Mouse (Mus musculus): Measurements from ENCODE around the gene Gad1. TPM values are rescaled to one million over a fixed set of nuclear protein-coding genes. Genes with fewer than 3 reads are reported as not detected.

Gad1 gene
- polyA plus RNA-seq, 1 experiment from 2014 or later, result 2.0 TPM

DNA sequence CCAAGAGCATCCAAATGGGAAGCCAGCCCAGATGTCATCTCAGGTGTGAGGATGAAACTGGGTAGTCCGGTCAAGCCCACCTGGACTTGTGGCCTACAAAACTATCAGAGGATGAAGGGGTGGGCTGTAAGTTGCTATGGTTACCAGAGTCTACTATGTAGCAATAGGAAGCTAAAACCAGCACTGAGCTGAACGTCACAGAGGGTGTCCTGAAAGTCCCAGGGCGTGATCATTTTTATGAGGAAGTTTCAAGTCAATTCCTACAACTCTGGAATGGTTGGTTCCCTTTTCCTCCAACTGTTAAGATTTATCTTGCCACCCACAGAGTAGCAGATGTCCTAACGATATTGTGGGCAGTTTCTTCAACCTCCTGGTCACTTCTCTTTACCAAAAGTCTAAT, 69.4 kb downstream of the Gad1 start:
- no peak overlapping the region for H3K4me3 ChIP-seq (ENCODE audit: low read depth, low read length)
- ATAC-seq (replicated peaks; ENCODE audit: insufficient number of reproducible peaks, low FRiP score, low TSS enrichment, low read depth), result no peak

DNA sequence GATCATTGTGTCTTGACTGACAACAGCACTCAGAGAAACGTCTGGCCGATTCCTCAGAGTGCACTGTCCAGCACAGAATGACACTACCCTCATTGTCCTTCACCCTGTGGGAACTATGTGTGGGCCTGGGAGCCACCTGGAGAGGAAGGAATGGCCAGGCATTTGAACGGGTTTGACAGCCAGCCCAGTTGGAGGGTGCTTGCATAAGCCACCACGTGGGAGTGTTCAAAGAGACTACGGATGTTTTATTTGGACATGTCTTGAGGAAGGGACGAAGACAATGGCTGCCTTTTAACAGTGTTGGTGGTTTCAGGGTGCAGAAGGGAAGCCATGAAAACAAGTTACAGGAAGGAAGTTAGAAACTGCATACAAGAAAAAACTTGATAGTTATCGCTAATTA, 72.9 kb downstream of the Gad1 start:
- WGBS, result 57% methylated on average over 7 of the region's 7 CpGs
- Histone ChIP-seq H3K27ac (replicated peaks; ENCODE audit: low read depth, low read length) (no peak overlapping the region), H3K4me2 (ENCODE audit: low read depth, low read length) (no peak overlapping the region), H3K4me1 (ENCODE audit: control insufficient read depth, insufficient read depth, low read length) (no peaks in the 10 kb centered on the region), H3K27me3 (ENCODE audit: control insufficient read depth, insufficient read depth, low read length) (no peaks in the 10 kb centered on the region), H3K9me3 (replicated peaks; ENCODE audit: control insufficient read depth, low read length) (no peaks in the 10 kb centered on the region), H3K4me3 (ENCODE audit: low read depth, low read length) (no peak overlapping the region), H3K9ac (replicated peaks; ENCODE audit: low read length) (no peak overlapping the region), H3K36me3 (replicated peaks; ENCODE audit: control insufficient read depth, insufficient read depth, low read depth, low read length) (no peaks in the 10 kb centered on the region)
- ATAC-seq (replicated peaks; ENCODE audit: insufficient number of reproducible peaks, low FRiP score, low TSS enrichment, low read depth) (no peak), DNase-seq (ENCODE audit: low spot score) (no peak)

More for the DNA sequence above, 69.4 kb downstream of the Gad1 start:
- no peak overlapping the region for H3K9ac ChIP-seq (replicated peaks; ENCODE audit: low read length)
- DNase-seq (ENCODE audit: low spot score), result no peak
- H3K4me2 ChIP-seq (ENCODE audit: low read depth, low read length), result no peak overlapping the region
- no peak overlapping the region for H3K27ac ChIP-seq (replicated peaks; ENCODE audit: low read depth, low read length)
- H3K4me1 ChIP-seq (ENCODE audit: control insufficient read depth, insufficient read depth, low read length), result no peaks in the 10 kb centered on the region
- no peaks in the 10 kb centered on the region for H3K27me3 ChIP-seq (ENCODE audit: control insufficient read depth, insufficient read depth, low read length)
- WGBS, result 69% methylated on average over 4 of the region's 4 CpGs
- no peaks in the 10 kb centered on the region for H3K9me3 ChIP-seq (replicated peaks; ENCODE audit: control insufficient read depth, low read length)
- no peaks in the 10 kb centered on the region for H3K36me3 ChIP-seq (replicated peaks; ENCODE audit: control insufficient read depth, insufficient read depth, low read depth, low read length)

DNA sequence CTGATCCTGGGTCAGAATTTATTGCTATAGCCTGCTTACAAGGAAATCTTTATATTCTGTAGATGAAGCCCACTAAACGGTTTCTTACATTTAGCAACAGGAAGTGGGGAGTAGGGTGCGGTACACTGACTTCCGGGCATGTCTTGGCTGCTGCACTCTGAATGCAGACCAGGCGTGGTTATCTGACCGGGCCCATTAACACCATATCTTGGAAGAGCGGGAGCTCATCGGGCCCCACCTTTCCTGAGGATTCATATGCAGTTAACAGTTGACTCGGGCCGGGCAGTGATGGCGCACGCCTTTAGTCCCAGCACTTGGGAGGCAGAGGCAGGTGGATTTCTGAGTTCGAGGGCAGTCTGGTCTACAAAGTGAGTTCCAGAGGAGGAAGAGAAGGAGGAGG, 75.5 kb downstream of the Gad1 start:
- no peaks in the 10 kb centered on the region for H3K4me1 ChIP-seq (ENCODE audit: control insufficient read depth, insufficient read depth, low read length)
- no peak overlapping the region for H3K4me3 ChIP-seq (ENCODE audit: low read depth, low read length)
- no peak overlapping the region for H3K4me2 ChIP-seq (ENCODE audit: low read depth, low read length)
- H3K9me3 ChIP-seq (replicated peaks; ENCODE audit: control insufficient read depth, low read length), result no peaks in the 10 kb centered on the region
- no peak for ATAC-seq (replicated peaks; ENCODE audit: insufficient number of reproducible peaks, low FRiP score, low TSS enrichment, low read depth)
- no peaks in the 10 kb centered on the region for H3K36me3 ChIP-seq (replicated peaks; ENCODE audit: control insufficient read depth, insufficient read depth, low read depth, low read length)
- no peak for DNase-seq (ENCODE audit: low spot score)
- WGBS, result 91% methylated on average over 12 of the region's 12 CpGs
- no peaks in the 10 kb centered on the region for H3K27me3 ChIP-seq (ENCODE audit: control insufficient read depth, insufficient read depth, low read length)
- H3K27ac ChIP-seq (replicated peaks; ENCODE audit: low read depth, low read length), result no peak overlapping the region
- no peak overlapping the region for H3K9ac ChIP-seq (replicated peaks; ENCODE audit: low read length)

DNA sequence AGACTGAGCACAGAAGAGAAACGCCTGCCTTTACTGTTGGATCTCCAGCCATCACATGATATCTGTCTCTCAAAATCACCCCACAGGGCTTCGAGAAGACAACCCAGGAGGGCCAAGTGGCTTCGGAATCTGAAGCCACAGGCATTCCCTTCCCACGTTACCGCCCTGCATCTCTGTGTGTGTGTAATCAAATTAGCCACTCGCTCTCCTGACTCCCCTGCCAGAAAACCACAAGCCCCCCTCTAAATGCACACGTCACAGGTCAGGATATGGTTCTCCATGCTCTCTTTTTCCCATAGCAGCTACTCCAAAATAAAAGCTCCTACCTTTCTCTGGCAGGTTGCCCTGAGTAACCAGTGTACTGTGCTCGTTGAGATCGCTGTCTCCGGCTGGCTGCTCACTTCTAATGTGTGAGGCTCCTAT, 76.5 kb downstream of the Gad1 start:
- no peaks in the 10 kb centered on the region for H3K4me1 ChIP-seq (ENCODE audit: control insufficient read depth, insufficient read depth, low read length)
- no peak overlapping the region for H3K9ac ChIP-seq (replicated peaks; ENCODE audit: low read length)
- no peaks in the 10 kb centered on the region for H3K9me3 ChIP-seq (replicated peaks; ENCODE audit: control insufficient read depth, low read length)
- no peaks in the 10 kb centered on the region for H3K27me3 ChIP-seq (ENCODE audit: control insufficient read depth, insufficient read depth, low read length)
- WGBS, result 10% methylated on average over 10 of the region's 10 CpGs
- H3K36me3 ChIP-seq (replicated peaks; ENCODE audit: control insufficient read depth, insufficient read depth, low read depth, low read length), result no peaks in the 10 kb centered on the region
- H3K4me3 ChIP-seq (ENCODE audit: low read depth, low read length), result no peak overlapping the region
- ATAC-seq (replicated peaks; ENCODE audit: insufficient number of reproducible peaks, low FRiP score, low TSS enrichment, low read depth) (peak; percentile 88), DNase-seq (ENCODE audit: low spot score) (peak; percentile 89)
- no peak overlapping the region for H3K27ac ChIP-seq (replicated peaks; ENCODE audit: low read depth, low read length)
- no peak overlapping the region for H3K4me2 ChIP-seq (ENCODE audit: low read depth, low read length)

DNA sequence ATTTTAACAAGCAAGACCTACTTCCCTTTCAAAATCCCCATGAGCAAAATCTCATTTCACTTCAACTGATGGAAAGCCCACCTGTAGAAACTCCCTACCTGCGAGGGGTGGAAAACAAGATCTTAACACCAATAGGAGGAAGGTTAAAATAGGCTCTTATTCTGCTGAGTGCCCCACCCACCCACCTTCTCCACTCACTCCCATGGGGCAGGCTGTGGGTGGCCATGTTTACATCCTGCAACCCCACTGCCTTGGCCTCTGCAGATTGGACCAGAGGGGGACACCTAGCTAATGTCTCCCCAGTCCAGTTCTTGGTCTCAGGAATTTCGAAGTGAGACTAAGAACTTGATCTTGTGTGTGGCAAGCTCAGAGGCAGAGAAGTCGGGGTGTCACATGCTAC, 77.0 kb downstream of the Gad1 start:
- ATAC-seq (replicated peaks; ENCODE audit: insufficient number of reproducible peaks, low FRiP score, low TSS enrichment, low read depth) (no peak), DNase-seq (ENCODE audit: low spot score) (no peak)
- Histone ChIP-seq H3K4me3 (ENCODE audit: low read depth, low read length) (no peak overlapping the region), H3K9me3 (replicated peaks; ENCODE audit: control insufficient read depth, low read length) (no peaks in the 10 kb centered on the region), H3K9ac (replicated peaks; ENCODE audit: low read length) (no peak overlapping the region), H3K27ac (replicated peaks; ENCODE audit: low read depth, low read length) (no peak overlapping the region), H3K27me3 (ENCODE audit: control insufficient read depth, insufficient read depth, low read length) (no peaks in the 10 kb centered on the region), H3K36me3 (replicated peaks; ENCODE audit: control insufficient read depth, insufficient read depth, low read depth, low read length) (no peaks in the 10 kb centered on the region), H3K4me1 (ENCODE audit: control insufficient read depth, insufficient read depth, low read length) (no peaks in the 10 kb centered on the region), H3K4me2 (ENCODE audit: low read depth, low read length) (no peak overlapping the region)
- 68% methylated on average over 3 of the region's 3 CpGs for WGBS

DNA sequence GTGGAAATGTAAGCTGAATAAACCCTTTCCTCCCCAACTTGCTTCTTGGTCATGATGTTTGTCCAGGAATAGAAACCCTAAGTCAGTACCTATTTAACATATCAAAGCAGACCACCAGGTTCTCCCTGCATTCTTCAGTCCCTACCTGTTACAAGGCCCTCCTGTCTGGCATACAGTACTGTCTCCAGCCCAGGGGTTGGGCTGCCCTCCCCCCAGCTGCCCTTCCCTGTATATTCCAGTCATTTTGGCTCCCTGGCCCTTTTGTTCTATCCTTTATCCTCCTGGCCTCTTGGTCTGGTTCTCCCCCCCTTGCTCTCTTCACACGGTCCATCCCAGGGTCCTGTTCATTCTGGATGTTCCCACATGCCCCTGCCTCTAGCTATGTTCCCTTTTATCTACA, 78.4 kb downstream of the Gad1 start:
- Histone ChIP-seq H3K9ac (replicated peaks; ENCODE audit: low read length) (no peak overlapping the region), H3K27me3 (ENCODE audit: control insufficient read depth, insufficient read depth, low read length) (no peaks in the 10 kb centered on the region), H3K4me1 (ENCODE audit: control insufficient read depth, insufficient read depth, low read length) (no peaks in the 10 kb centered on the region), H3K4me2 (ENCODE audit: low read depth, low read length) (no peak overlapping the region), H3K4me3 (ENCODE audit: low read depth, low read length) (no peak overlapping the region), H3K27ac (replicated peaks; ENCODE audit: low read depth, low read length) (no peak overlapping the region), H3K9me3 (replicated peaks; ENCODE audit: control insufficient read depth, low read length) (no peaks in the 10 kb centered on the region), H3K36me3 (replicated peaks; ENCODE audit: control insufficient read depth, insufficient read depth, low read depth, low read length) (no peaks in the 10 kb centered on the region)
- 85% methylated on average over 1 of the region's 1 CpGs for WGBS
- no peak for DNase-seq (ENCODE audit: low spot score)
- ATAC-seq (replicated peaks; ENCODE audit: insufficient number of reproducible peaks, low FRiP score, low TSS enrichment, low read depth), result no peak

DNA sequence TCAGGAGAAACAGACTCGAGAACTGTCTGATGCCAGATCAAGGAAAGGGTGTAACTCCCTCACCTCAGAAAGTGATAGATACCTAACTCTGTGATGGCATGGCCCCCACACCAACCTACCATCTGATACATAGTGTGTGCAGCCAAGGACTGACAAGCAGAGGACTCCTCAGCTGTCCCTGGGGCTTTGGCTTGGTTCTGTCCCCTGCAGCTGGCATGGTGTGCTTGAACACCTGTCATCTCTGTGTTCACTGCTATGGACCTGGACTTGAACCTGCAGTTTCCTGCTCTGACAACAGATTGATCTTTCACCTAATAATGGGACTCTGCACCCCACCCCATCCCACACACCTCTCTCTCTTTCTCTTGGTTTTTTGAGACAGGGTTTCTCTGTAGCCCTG, 79.5 kb downstream of the Gad1 start:
- Histone ChIP-seq H3K9me3 (replicated peaks; ENCODE audit: control insufficient read depth, low read length) (no peaks in the 10 kb centered on the region), H3K4me3 (ENCODE audit: low read depth, low read length) (no peak overlapping the region), H3K4me1 (ENCODE audit: control insufficient read depth, insufficient read depth, low read length) (no peaks in the 10 kb centered on the region), H3K27me3 (ENCODE audit: control insufficient read depth, insufficient read depth, low read length) (no peaks in the 10 kb centered on the region), H3K27ac (replicated peaks; ENCODE audit: low read depth, low read length) (no peak overlapping the region), H3K9ac (replicated peaks; ENCODE audit: low read length) (no peak overlapping the region), H3K4me2 (ENCODE audit: low read depth, low read length) (no peak overlapping the region), H3K36me3 (replicated peaks; ENCODE audit: control insufficient read depth, insufficient read depth, low read depth, low read length) (no peaks in the 10 kb centered on the region)
- DNase-seq (ENCODE audit: low spot score) (no peak), ATAC-seq (replicated peaks; ENCODE audit: insufficient number of reproducible peaks, low FRiP score, low TSS enrichment, low read depth) (no peak)
- WGBS, result 83% methylated on average over 1 of the region's 1 CpGs

DNA sequence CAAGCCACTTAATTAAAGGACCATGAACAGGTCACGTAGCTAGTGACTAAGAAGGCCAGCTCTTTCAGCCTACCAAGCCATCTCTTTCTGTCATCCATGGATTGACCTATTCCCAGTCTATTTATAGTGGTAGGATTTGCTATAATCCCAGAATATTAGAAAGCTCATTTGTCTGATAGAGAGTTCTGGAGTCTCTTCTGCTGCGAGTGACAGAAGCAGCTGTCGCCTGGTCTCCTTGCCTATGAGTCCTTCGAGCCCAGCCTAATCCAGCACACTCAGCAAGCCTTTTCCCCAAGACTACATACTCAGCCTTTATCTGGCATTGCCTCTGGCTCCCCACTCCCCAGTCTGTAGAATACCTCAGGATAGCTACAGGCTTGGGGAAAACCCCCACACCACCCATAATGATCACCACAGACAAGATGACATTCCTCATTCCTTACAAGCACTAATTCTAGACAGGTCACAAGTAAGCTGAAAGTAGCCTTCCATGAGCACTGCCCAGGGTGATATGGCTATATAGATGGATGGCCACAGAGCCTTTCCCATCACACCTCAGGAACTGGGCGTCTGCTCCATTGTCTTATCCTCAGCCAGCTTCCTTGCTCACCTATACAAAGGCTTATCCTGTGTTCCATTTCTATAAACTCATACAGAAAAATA, 81.3 kb downstream of the Gad1 start:
- Histone ChIP-seq H3K4me1 (ENCODE audit: control insufficient read depth, insufficient read depth, low read length) (no peaks in the 10 kb centered on the region), H3K4me3 (ENCODE audit: low read depth, low read length) (no peak overlapping the region), H3K9me3 (replicated peaks; ENCODE audit: control insufficient read depth, low read length) (no peaks in the 10 kb centered on the region), H3K27ac (replicated peaks; ENCODE audit: low read depth, low read length) (no peak overlapping the region), H3K4me2 (ENCODE audit: low read depth, low read length) (no peak overlapping the region), H3K27me3 (ENCODE audit: control insufficient read depth, insufficient read depth, low read length) (no peaks in the 10 kb centered on the region), H3K36me3 (replicated peaks; ENCODE audit: control insufficient read depth, insufficient read depth, low read depth, low read length) (no peaks in the 10 kb centered on the region), H3K9ac (replicated peaks; ENCODE audit: low read length) (no peak overlapping the region)
- ATAC-seq (replicated peaks; ENCODE audit: insufficient number of reproducible peaks, low FRiP score, low TSS enrichment, low read depth) (no peak), DNase-seq (ENCODE audit: low spot score) (no peak)
- 89% methylated on average over 5 of the region's 5 CpGs for WGBS

Data from embryonic facial prominence, embryonic 11.5 days (tissue).